Mouse (Mus musculus): ENCODE measurements around the gene Ubxn10.

GRCm38 (mm10) chr4:138712621-138713020 lies 24.3 kb downstream of the Ubxn10 start:
- no peak for TF ChIP-seq GATA1 (IDR thresholded peaks at IDR 0.05; ENCODE audit: borderline replicate concordance, low read length)
- no peak for TF ChIP-seq FLI1 (IDR thresholded peaks at IDR 0.05; ENCODE audit: low read length)
